Mouse (Mus musculus): ENCODE data around the gene Trim69. TPM values are rescaled to one million over a fixed set of nuclear protein-coding genes. Genes with fewer than 3 reads are reported as not detected.

Trim69 gene
- polyA plus RNA-seq, 1 experiment = 122 TPM

- TF ChIP-seq CTCF (IDR thresholded peaks at IDR 0.05; ENCODE audit: control insufficient read depth, insufficient read depth, insufficient replicate concordance, low read depth, low read length) (no peak), POLR2A (IDR thresholded peaks at IDR 0.05; ENCODE audit: control insufficient read depth, low read depth, low read length) (no peak)
- no peaks in the 10 kb centered on the region for H3K27me3 ChIP-seq (ENCODE audit: control insufficient read depth, insufficient read depth, low read length)
- no peak overlapping the region for H3K4me3 ChIP-seq (ENCODE audit: control insufficient read depth, low read depth, low read length)
- no peak overlapping the region for H3K27ac ChIP-seq (ENCODE audit: control insufficient read depth, insufficient read depth, low read depth, low read length)
- 0 out of 2 replicates have a peak, but pooled peaks cover 2% of the 10 kb centered on the region for H3K4me1 ChIP-seq (ENCODE audit: control insufficient read depth, insufficient read depth, low read length)
- H3K36me3 ChIP-seq (ENCODE audit: control insufficient read depth, insufficient read depth, low read length) = no peaks in the 10 kb centered on the region
These were observed 24.6 kb downstream of the Trim69 start for GRCm38 (mm10) chr2:122185086-122185485.

GRCm38 (mm10) chr2:122186106-122186505, 25.6 kb downstream of the Trim69 start, which contains the start of the genes Patl2 and Terb2:
TSS of gene Patl2 (minus strand) at chr2:122186189.
TSS of gene Terb2 (plus strand) at chr2:122186272.
- H3K36me3 ChIP-seq (ENCODE audit: control insufficient read depth, insufficient read depth, low read length) = no peaks in the 10 kb centered on the region
- peak; percentile 53; the same call in 1 of the 2 replicates for TF ChIP-seq POLR2A (IDR thresholded peaks at IDR 0.05; ENCODE audit: control insufficient read depth, low read depth, low read length)
- 0 out of 2 replicates have a peak, but pooled peaks have one; percentile 10 for TF ChIP-seq CTCF (IDR thresholded peaks at IDR 0.05; ENCODE audit: control insufficient read depth, insufficient read depth, insufficient replicate concordance, low read depth, low read length)
- H3K4me3 ChIP-seq (ENCODE audit: control insufficient read depth, low read depth, low read length) = peak within 1 kb of the TSS; percentile 94
- H3K27me3 ChIP-seq (ENCODE audit: control insufficient read depth, insufficient read depth, low read length) = no peaks in the 10 kb centered on the region
- H3K4me1 ChIP-seq (ENCODE audit: control insufficient read depth, insufficient read depth, low read length) = 0 out of 2 replicates have a peak, but pooled peaks cover 2% of the 10 kb centered on the region
- peak within 1 kb of the TSS; percentile 82 for H3K27ac ChIP-seq (ENCODE audit: control insufficient read depth, insufficient read depth, low read depth, low read length)

DNA sequence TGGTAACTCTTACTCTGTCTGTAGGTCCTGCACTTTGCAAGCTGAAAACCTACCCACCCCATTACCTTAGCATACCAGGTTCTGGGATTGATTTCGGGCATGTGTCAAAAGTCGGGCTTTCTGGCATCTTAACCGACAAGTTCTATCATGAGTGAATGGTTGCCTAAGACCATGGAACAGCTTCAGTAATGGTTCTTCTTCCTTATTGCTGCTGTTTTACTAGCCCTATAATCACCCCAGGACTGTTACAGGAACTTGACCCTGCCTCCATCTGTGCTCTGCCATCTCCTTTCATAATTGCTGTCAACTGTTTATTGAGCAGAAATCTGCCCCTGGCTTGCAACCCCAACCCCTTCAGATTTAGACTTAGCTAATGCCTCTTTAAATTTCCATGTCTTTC, 26.3 kb downstream of the Trim69 start:
- H3K36me3 ChIP-seq (ENCODE audit: control insufficient read depth, insufficient read depth, low read length) = no peaks in the 10 kb centered on the region
- 0 out of 2 replicates have a peak, but pooled peaks cover 2% of the 10 kb centered on the region for H3K4me1 ChIP-seq (ENCODE audit: control insufficient read depth, insufficient read depth, low read length)
- no peaks in the 10 kb centered on the region for H3K27me3 ChIP-seq (ENCODE audit: control insufficient read depth, insufficient read depth, low read length)
- H3K4me3 ChIP-seq (ENCODE audit: control insufficient read depth, low read depth, low read length) = peak overlapping the region; percentile 94; the same call in 1 of the 2 replicates
- no peak overlapping the region; the same call in none of the 2 replicates for H3K27ac ChIP-seq (ENCODE audit: control insufficient read depth, insufficient read depth, low read depth, low read length)
- TF ChIP-seq POLR2A (IDR thresholded peaks at IDR 0.05; ENCODE audit: control insufficient read depth, low read depth, low read length) = no peak

DNA sequence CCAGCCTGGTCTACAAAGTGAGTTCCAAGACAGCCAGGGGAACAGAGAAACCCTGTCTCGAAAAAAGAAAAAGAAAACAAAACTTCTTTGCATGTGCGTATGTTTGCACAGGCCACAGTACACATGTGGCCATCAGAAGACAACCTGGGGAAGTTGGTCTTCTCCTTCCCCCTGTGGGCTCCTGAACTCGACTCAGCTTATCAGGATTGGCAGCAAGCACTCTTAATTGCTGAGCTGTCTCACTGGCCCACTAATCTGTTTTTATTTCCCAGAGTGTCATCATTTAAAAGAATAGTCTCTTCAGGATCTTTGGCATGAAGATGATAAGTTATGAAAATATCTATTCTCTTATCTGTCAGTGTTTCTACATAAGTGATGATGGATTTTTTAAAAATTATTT, 31.3 kb downstream of the Trim69 start:
- no peak for TF ChIP-seq POLR2A (IDR thresholded peaks at IDR 0.05; ENCODE audit: control insufficient read depth, low read depth, low read length)
- no peak for TF ChIP-seq CTCF (IDR thresholded peaks at IDR 0.05; ENCODE audit: control insufficient read depth, insufficient read depth, insufficient replicate concordance, low read depth, low read length)
- Histone ChIP-seq H3K36me3 (ENCODE audit: control insufficient read depth, insufficient read depth, low read length) (no peaks in the 10 kb centered on the region), H3K27me3 (ENCODE audit: control insufficient read depth, insufficient read depth, low read length) (no peaks in the 10 kb centered on the region), H3K4me1 (ENCODE audit: control insufficient read depth, insufficient read depth, low read length) (no peaks in the 10 kb centered on the region), H3K27ac (ENCODE audit: control insufficient read depth, insufficient read depth, low read depth, low read length) (no peak overlapping the region), H3K4me3 (ENCODE audit: control insufficient read depth, low read depth, low read length) (no peak overlapping the region)

GRCm38 (mm10) chr2:122194509-122194929, 34.0 kb downstream of the Trim69 start:
- H3K4me1 ChIP-seq (ENCODE audit: control insufficient read depth, insufficient read depth, low read length) = no peaks in the 10 kb centered on the region
- TF ChIP-seq POLR2A (IDR thresholded peaks at IDR 0.05; ENCODE audit: control insufficient read depth, low read depth, low read length) (no peak), CTCF (IDR thresholded peaks at IDR 0.05; ENCODE audit: control insufficient read depth, insufficient read depth, insufficient replicate concordance, low read depth, low read length) (no peak; the same call in 1 of the 2 replicates)
- no peak overlapping the region for H3K4me3 ChIP-seq (ENCODE audit: control insufficient read depth, low read depth, low read length)
- H3K27ac ChIP-seq (ENCODE audit: control insufficient read depth, insufficient read depth, low read depth, low read length) = no peak overlapping the region
- H3K27me3 ChIP-seq (ENCODE audit: control insufficient read depth, insufficient read depth, low read length) = no peaks in the 10 kb centered on the region
- no peaks in the 10 kb centered on the region for H3K36me3 ChIP-seq (ENCODE audit: control insufficient read depth, insufficient read depth, low read length)

DNA sequence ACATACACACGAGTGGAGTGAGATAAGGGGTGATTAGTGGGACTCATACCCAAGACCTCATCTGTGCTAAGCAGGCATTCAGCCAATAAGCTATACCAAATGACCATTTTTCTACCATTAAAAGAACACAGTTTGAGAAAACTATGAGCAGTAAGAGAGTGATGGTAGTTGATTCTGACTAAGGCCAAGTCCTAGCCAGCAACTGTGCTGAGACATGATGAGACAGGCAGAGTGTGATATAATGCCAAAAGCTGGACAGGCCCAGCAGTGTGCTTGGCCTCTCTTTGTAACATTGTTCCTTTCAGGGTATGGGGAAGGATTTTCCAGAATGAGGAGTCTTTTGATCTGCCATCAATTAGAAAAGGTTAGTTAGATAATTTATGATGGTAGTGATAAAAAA, 41.0 kb downstream of the Trim69 start:
- H3K27me3 ChIP-seq (ENCODE audit: control insufficient read depth, insufficient read depth, low read length) = no peaks in the 10 kb centered on the region
- H3K27ac ChIP-seq (ENCODE audit: control insufficient read depth, insufficient read depth, low read depth, low read length) = no peak overlapping the region
- H3K4me3 ChIP-seq (ENCODE audit: control insufficient read depth, low read depth, low read length) = no peak overlapping the region
- H3K36me3 ChIP-seq (ENCODE audit: control insufficient read depth, insufficient read depth, low read length) = no peaks in the 10 kb centered on the region
- no peak for TF ChIP-seq CTCF (IDR thresholded peaks at IDR 0.05; ENCODE audit: control insufficient read depth, insufficient read depth, insufficient replicate concordance, low read depth, low read length)
- no peak for TF ChIP-seq POLR2A (IDR thresholded peaks at IDR 0.05; ENCODE audit: control insufficient read depth, low read depth, low read length)
- no peaks in the 10 kb centered on the region for H3K4me1 ChIP-seq (ENCODE audit: control insufficient read depth, insufficient read depth, low read length)

- no peaks in the 10 kb centered on the region for H3K4me1 ChIP-seq (ENCODE audit: control insufficient read depth, insufficient read depth, low read length)
- TF ChIP-seq CTCF (IDR thresholded peaks at IDR 0.05; ENCODE audit: control insufficient read depth, insufficient read depth, insufficient replicate concordance, low read depth, low read length) (no peak), POLR2A (IDR thresholded peaks at IDR 0.05; ENCODE audit: control insufficient read depth, low read depth, low read length) (no peak)
- H3K36me3 ChIP-seq (ENCODE audit: control insufficient read depth, insufficient read depth, low read length) = no peaks in the 10 kb centered on the region
- no peak overlapping the region for H3K4me3 ChIP-seq (ENCODE audit: control insufficient read depth, low read depth, low read length)
- no peak overlapping the region for H3K27ac ChIP-seq (ENCODE audit: control insufficient read depth, insufficient read depth, low read depth, low read length)
- no peaks in the 10 kb centered on the region for H3K27me3 ChIP-seq (ENCODE audit: control insufficient read depth, insufficient read depth, low read length)
These were observed 46.1 kb downstream of the Trim69 start for GRCm38 (mm10) chr2:122206440-122207107.

Data from testis, adult 2 months (tissue).